In genomic region chr2:3154986-3155385, GRCm38 (mm10) we compare ENCODE assay signal across 19 mouse cellular contexts. TPM values are rescaled to one million over a fixed set of nuclear protein-coding genes. Genes with fewer than 3 reads are reported as not detected.
DNase-seq lines count a peak whose midpoint lies in the region; ATAC-seq and TF ChIP-seq lines count a peak whose summit lies in the region.
"Had no signal": no experiment of that assay in that cellular context is flagged by ENCODE, and none has a peak within 500 bp of the region (broad histone marks: within the 10 kb centered on the region; RNA-seq: fewer than 3 reads in every experiment).

No protein-coding gene starts in this region.

- H3K4me1 ChIP-seq in heart, postnatal 0 days (ENCODE audit: control insufficient read depth, insufficient read depth): peaks cover 21% of the 10 kb centered on the region; the same call in 1 of the 2 replicates
- peaks cover 13% of the 10 kb centered on the region for H3K4me1 ChIP-seq in lung, embryonic 14.5 days (ENCODE audit: insufficient read depth)
- H3K4me1 ChIP-seq in lung, adult 2 months (ENCODE audit: control insufficient read depth, insufficient read depth, low read length): peaks cover 30% of the 10 kb centered on the region
- H3K4me1 ChIP-seq in stomach, embryonic 16.5 days (ENCODE audit: control insufficient read depth, insufficient read depth, low read length): peaks cover 22% of the 10 kb centered on the region
- no peaks in the 10 kb centered on the region; the same call in 1 of the 2 replicates for H3K4me1 ChIP-seq in stomach, postnatal 0 days (replicated peaks; ENCODE audit: control insufficient read depth, insufficient read depth)
- peaks cover 15% of the 10 kb centered on the region; the same call in 1 of the 2 replicates for H3K4me1 ChIP-seq in intestine, embryonic 15.5 days (replicated peaks)

- H3K4me2 ChIP-seq in heart, postnatal 0 days (ENCODE audit: low read depth, low read length): no peak overlapping the region
- peak overlapping the region; percentile 15; the same call in 1 of the 2 replicates for H3K4me2 ChIP-seq in lung, embryonic 14.5 days
- no peak overlapping the region for H3K4me2 ChIP-seq in stomach, embryonic 16.5 days (ENCODE audit: low read depth, low read length)
- no peak overlapping the region for H3K4me2 ChIP-seq in stomach, postnatal 0 days (replicated peaks; ENCODE audit: low read depth)
- no peak overlapping the region for H3K4me2 ChIP-seq in intestine, embryonic 15.5 days (replicated peaks)

- TF ChIP-seq EP300 in heart, postnatal 0 days (IDR thresholded peaks at IDR 0.05; ENCODE audit: low read depth): no peak
- no peak for TF ChIP-seq EP300 in stomach, postnatal 0 days (optimal IDR thresholded peaks at IDR 0.05)

- 0 out of 2 replicates have a peak overlapping the region, but pooled peaks have one; percentile 0 for H3K27ac ChIP-seq in heart, postnatal 0 days (ENCODE audit: low read depth)
- H3K27ac ChIP-seq in lung, embryonic 14.5 days (ENCODE audit: low read depth): peak overlapping the region; percentile 59
- peak overlapping the region; percentile 50; the same call in 1 of the 2 replicates for H3K27ac ChIP-seq in stomach, embryonic 16.5 days (ENCODE audit: low read length)
- H3K27ac ChIP-seq in stomach, postnatal 0 days (replicated peaks): no peak overlapping the region
- H3K27ac ChIP-seq in intestine, embryonic 15.5 days: no peak overlapping the region
- H3K27ac ChIP-seq: liver, embryonic 14.5 days had no signal

- H3K9me3 ChIP-seq in heart, postnatal 0 days (replicated peaks; ENCODE audit: control insufficient read depth, low read length): no peaks in the 10 kb centered on the region
- H3K9me3 ChIP-seq in lung, embryonic 14.5 days (ENCODE audit: low read depth, low read length): no peaks in the 10 kb centered on the region
- no peaks in the 10 kb centered on the region for H3K9me3 ChIP-seq in stomach, embryonic 16.5 days (replicated peaks; ENCODE audit: control insufficient read depth, low read length)
- no peaks in the 10 kb centered on the region for H3K9me3 ChIP-seq in stomach, postnatal 0 days (ENCODE audit: control insufficient read depth, low read length)
- H3K9me3 ChIP-seq in intestine, embryonic 15.5 days: no peaks in the 10 kb centered on the region
- H3K9me3 ChIP-seq: megakaryocyte, embryonic 14.5 days had no signal

- intact Hi-C loops in heart, postnatal 36 days (cut with DNase I): no loop called here

- TF ChIP-seq POLR2A in lung, adult 2 months (IDR thresholded peaks at IDR 0.05; ENCODE audit: borderline replicate concordance, extremely low read depth, low read depth, low read length): no peak

- no peak for DNase-seq in heart, postnatal 0 days (ENCODE audit: low spot score)
- no peak for DNase-seq in heart, postnatal 36 days
- DNase-seq in lung, embryonic 14.5 days: peak; percentile 83
- DNase-seq in lung, adult 2 months: no peak
- DNase-seq in stomach, postnatal 0 days (ENCODE audit: low spot score): no peak
- DNase-seq: adrenal gland, postnatal 10 days; B cell, adult 2 months; cerebellum, adult 11 months; cerebellum, postnatal 25 days; retina, postnatal 1 day; thymus, adult 18-20 months had no signal

- WGBS in heart, postnatal 0 days: 80% methylated on average over 2 of the region's 2 CpGs
- WGBS in lung, embryonic 14.5 days: 28% methylated on average over 2 of the region's 2 CpGs
- 68% methylated on average over 2 of the region's 2 CpGs for WGBS in lung, adult 2 months
- 45% methylated on average over 2 of the region's 2 CpGs for WGBS in stomach, embryonic 16.5 days
- 47% methylated on average over 2 of the region's 2 CpGs for WGBS in stomach, postnatal 0 days
- 71% methylated on average over 2 of the region's 2 CpGs for WGBS in intestine, embryonic 15.5 days

- no peak overlapping the region for H3K4me3 ChIP-seq in heart, postnatal 0 days (ENCODE audit: low read depth, low read length)
- no peak overlapping the region for H3K4me3 ChIP-seq in lung, embryonic 14.5 days (ENCODE audit: low read depth, low read length)
- H3K4me3 ChIP-seq in lung, adult 2 months (replicated peaks; ENCODE audit: extremely low read depth, low read depth, low read length): no peak overlapping the region
- no peak overlapping the region for H3K4me3 ChIP-seq in stomach, embryonic 16.5 days (replicated peaks; ENCODE audit: low read length)
- no peak overlapping the region for H3K4me3 ChIP-seq in stomach, postnatal 0 days (ENCODE audit: low read depth, low read length)
- no peak overlapping the region for H3K4me3 ChIP-seq in intestine, embryonic 15.5 days (replicated peaks)
- H3K4me3 ChIP-seq: megakaryocyte, embryonic 14.5 days had no signal

- H3K9ac ChIP-seq in heart, postnatal 0 days (replicated peaks; ENCODE audit: low read depth, low read length): no peak overlapping the region
- H3K9ac ChIP-seq in lung, embryonic 14.5 days: no peak overlapping the region
- no peak overlapping the region for H3K9ac ChIP-seq in stomach, embryonic 16.5 days (ENCODE audit: low read length)
- no peak overlapping the region for H3K9ac ChIP-seq in stomach, postnatal 0 days (ENCODE audit: low read length)
- H3K9ac ChIP-seq in intestine, embryonic 15.5 days: no peak overlapping the region
- H3K9ac ChIP-seq: liver, embryonic 14.5 days had no signal

- ATAC-seq in heart, postnatal 0 days (ENCODE audit: insufficient read depth, low read depth): no peak
- ATAC-seq in lung, embryonic 14.5 days (ENCODE audit: insufficient read depth): 0 out of 2 replicates have a peak, but pooled peaks have one; percentile 7
- no peak for ATAC-seq in stomach, embryonic 16.5 days (ENCODE audit: insufficient read depth, low FRiP score)
- no peak for ATAC-seq in stomach, postnatal 0 days (ENCODE audit: low FRiP score, low TSS enrichment)
- ATAC-seq in intestine, embryonic 15.5 days: no peak
- ATAC-seq: forebrain, embryonic 16.5 days; intestine, postnatal 0 days had no signal

- TF ChIP-seq CTCF in heart, postnatal 0 days (IDR thresholded peaks at IDR 0.05; ENCODE audit: low read depth): no peak
- TF ChIP-seq CTCF in lung, embryonic 14.5 days (IDR thresholded peaks at IDR 0.05; ENCODE audit: low read depth): no peak
- TF ChIP-seq CTCF in lung, adult 2 months (IDR thresholded peaks at IDR 0.05; ENCODE audit: insufficient read depth, low read length): no peak
- TF ChIP-seq CTCF in stomach, postnatal 0 days (IDR thresholded peaks at IDR 0.05; ENCODE audit: low read depth): no peak

- no peaks in the 10 kb centered on the region for H3K27me3 ChIP-seq in heart, postnatal 0 days (ENCODE audit: control insufficient read depth, insufficient read depth, low read length)
- no peaks in the 10 kb centered on the region for H3K27me3 ChIP-seq in lung, embryonic 14.5 days (ENCODE audit: insufficient read depth, low read length)
- no peaks in the 10 kb centered on the region for H3K27me3 ChIP-seq in stomach, embryonic 16.5 days (ENCODE audit: control insufficient read depth, insufficient read depth, low read length)
- H3K27me3 ChIP-seq in stomach, postnatal 0 days (ENCODE audit: control insufficient read depth, insufficient read depth, low read length): no peaks in the 10 kb centered on the region
- H3K27me3 ChIP-seq in intestine, embryonic 15.5 days (replicated peaks): no peaks in the 10 kb centered on the region

- H3K36me3 ChIP-seq in heart, postnatal 0 days (replicated peaks; ENCODE audit: control insufficient read depth, insufficient read depth, low read length): no peaks in the 10 kb centered on the region
- H3K36me3 ChIP-seq in lung, embryonic 14.5 days (ENCODE audit: insufficient read depth): no peaks in the 10 kb centered on the region
- H3K36me3 ChIP-seq in stomach, embryonic 16.5 days (ENCODE audit: control insufficient read depth, insufficient read depth, low read length): no peaks in the 10 kb centered on the region
- no peaks in the 10 kb centered on the region for H3K36me3 ChIP-seq in stomach, postnatal 0 days (ENCODE audit: control insufficient read depth, insufficient read depth, low read length)
- no peaks in the 10 kb centered on the region for H3K36me3 ChIP-seq in intestine, embryonic 15.5 days

RNA-seq across cellular contexts. Expression of gene Fam171a1, which starts 41.0 kb away (rescaled TPM):
- total RNA-seq in heart, postnatal 0 days (2014; rRNA removed; ENCODE audit: low replicate concordance): 28.1 and 31.1 TPM in 2 replicates
- polyA plus RNA-seq in heart, postnatal 0 days (2015; fragmentation: Nextera tagmentation; extraction: Ambion mirVana): 14.8 and 15.4 TPM in 2 replicates
- 10 to 100 TPM; 15.4 to 17.9 TPM for total RNA-seq in heart, postnatal 36 days (2021)
- 57.0 and 58.3 TPM in 2 replicates for polyA plus RNA-seq in lung, embryonic 14.5 days (2014; fragmentation: Nextera tagmentation; extraction: Ambion mirVana)
- 35.7 and 38.3 TPM in 2 replicates for polyA plus RNA-seq in lung, adult 2 months (2012; rRNA removed)
- polyA plus RNA-seq in stomach, embryonic 16.5 days (2015; fragmentation: Nextera tagmentation; extraction: Ambion mirVana): 24.1 and 25.5 TPM in 2 replicates
- polyA plus RNA-seq in stomach, postnatal 0 days (2015; fragmentation: Nextera tagmentation; extraction: Ambion mirVana): 9.7 and 10.4 TPM in 2 replicates
- polyA plus RNA-seq in intestine, embryonic 15.5 days (2015; fragmentation: Nextera tagmentation; extraction: Ambion mirVana): 27.5 and 28.1 TPM in 2 replicates
- total RNA-seq: monocyte, adult 5-6 weeks; neutrophil, adult 5-6 weeks had no signal

Comparison
In these comparisons a context has a peak if more than half of its experiments do, and no peak if none do; other contexts are left out.
1. H3K27ac ChIP-seq: peak in heart, postnatal 0 days (single experiment), lung, embryonic 14.5 days (single experiment) and stomach, embryonic 16.5 days (single experiment); none in stomach, postnatal 0 days (single experiment) and intestine, embryonic 15.5 days (single experiment).